Mouse (Mus musculus) testis, postnatal 10 days (tissue): Measurements from ENCODE around the gene Gm906.
A peak's percentile ranks its signal among the peaks of the same experiment; 100 is the strongest.
"Not testable (repeated sequence)": the region's sequence is repeated elsewhere in the genome, so short reads cannot be mapped to it uniquely, and the experiment has no call there.

Source experiments
- DNase-seq: peaks from one replicate; pipeline ENCODE4 v3.0.0; 2021; ENCODE audit warnings: low spot score

The Gm906 gene

GRCm38 (mm10) chr13:50250208-50250607 lies at the start of gene Gm906:
Gene Gm906 (minus strand): TSS chr13:50250308.
- not testable (repeated sequence) for DNase-seq

DNA sequence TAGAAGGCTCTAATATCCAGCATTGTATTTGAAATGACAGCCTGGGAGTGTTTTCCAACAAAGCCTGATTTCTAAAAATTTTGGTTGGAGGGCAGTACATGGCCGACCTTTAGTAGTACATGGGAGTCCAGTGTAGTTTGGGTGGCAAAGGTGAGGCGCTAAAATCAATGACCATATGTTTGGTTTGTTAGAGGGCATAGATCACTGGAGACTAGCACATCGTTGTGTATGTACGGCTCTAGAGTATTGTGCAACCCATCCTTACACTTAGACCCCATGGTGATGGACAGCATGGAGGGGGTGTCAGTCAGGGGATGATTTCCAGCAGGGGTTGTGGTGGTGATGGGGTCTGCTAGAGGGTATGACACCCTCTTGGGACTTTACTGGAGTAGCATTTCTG lies 33.2 kb upstream of the Gm906 start:
- not testable (repeated sequence) for DNase-seq

DNA sequence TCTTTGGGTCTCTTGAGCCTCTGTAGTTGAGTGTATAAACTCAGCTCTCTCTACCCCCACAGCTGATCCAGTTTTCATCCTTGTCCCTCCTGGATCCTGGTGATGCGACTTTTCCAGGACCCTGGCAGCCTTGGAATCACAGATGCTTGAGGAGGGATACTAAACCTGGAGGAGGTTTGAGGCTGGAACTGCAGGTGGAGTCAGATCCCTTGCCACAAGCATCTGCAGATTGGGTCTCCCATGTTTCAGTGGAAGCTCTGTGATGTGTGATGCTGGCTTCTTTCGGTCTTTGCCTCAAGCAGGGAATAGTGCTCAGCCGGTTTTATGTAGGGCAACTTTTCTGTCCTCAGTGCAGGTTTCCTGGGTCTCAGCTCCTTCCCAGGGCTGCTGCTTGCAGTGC lies 13.6 kb downstream of the Gm906 start:
- no peak for DNase-seq

GRCm38 (mm10) chr13:50211842-50212241 lies 38.3 kb downstream of the Gm906 start:
- DNase-seq: peak; percentile 47

DNA sequence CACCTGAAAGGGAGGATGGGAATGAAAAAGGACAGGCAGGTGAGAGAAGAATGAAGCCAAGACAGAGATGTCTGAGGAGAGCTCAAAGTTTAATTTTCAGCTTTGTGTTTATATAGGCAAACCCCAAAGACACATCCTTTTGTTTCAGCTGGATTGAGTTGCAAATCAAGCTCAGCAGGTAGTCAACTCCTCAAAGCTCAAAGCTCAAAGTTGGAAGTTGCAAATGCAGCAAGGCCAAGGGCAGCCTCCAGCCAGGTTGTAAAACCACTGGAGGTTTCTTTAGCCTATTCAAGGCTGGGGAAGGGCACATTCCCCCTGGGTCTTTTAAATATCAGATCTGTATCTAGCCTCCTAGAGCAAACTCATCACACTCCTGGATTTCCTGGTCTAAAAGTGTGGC lies 39.9 kb downstream of the Gm906 start:
- not testable (repeated sequence) for DNase-seq

DNA sequence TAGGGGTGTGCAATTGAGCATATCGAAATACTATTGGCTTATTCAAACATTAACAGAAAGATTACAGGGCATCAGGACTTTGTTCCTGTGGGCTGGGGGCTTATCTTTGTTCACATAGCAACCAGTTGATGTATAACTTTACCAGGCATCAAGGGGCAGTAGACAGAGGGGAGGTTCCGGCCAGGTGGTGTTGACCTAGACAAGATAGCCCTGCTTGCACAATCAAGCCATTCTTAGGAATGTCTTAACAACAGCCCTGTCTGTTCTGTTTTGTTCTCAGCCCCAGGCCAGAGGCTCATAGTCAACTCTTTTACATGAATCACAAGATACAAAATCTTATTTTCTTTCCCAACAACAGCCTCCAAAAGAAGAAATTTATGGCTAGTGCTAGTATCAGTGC lies 40.5 kb downstream of the Gm906 start:
- not testable (repeated sequence) for DNase-seq

DNA sequence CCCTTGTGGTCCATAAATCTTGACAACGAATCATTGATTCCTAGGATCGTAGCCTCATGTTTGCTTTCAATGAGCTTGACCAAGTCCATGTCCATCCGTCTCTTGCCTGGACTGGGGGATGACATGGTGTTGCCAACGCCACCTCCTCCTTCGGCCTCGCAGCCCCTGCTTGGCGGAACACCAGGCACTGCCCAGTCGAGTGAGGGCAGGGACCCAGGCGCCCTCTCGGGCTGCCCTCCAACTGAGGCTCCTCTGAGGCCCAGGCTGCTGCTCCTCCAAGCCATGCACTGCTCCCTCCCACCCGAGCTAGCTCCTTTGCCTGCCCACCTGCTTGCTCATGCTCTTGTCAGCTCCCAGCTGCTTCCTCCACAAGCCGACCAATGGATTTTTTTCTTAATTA lies 42.1 kb downstream of the Gm906 start:
- no peak for DNase-seq

- not testable (repeated sequence) for DNase-seq
These were observed 53.3 kb downstream of the Gm906 start for GRCm38 (mm10) chr13:50196831-50197230.
